Mouse (Mus musculus) limb, embryonic 10.5 days (tissue): Measurements from ENCODE around the gene Pbdc1. TPM values are rescaled to one million over a fixed set of nuclear protein-coding genes. Genes with fewer than 3 reads are reported as not detected.
"Not testable (repeated sequence)": the region's sequence is repeated elsewhere in the genome, so short reads cannot be mapped to it uniquely, and the experiment has no call there.

Experiments
- DNase-seq: peaks from one replicate; pipeline ENCODE4 v3.0.0-alpha.2; 2017; ENCODE audit warnings: low spot score
- H3K27ac ChIP-seq: fragments of 300-500 bp; sonication (generic); 2 replicates; pipeline ENCODE4 v1.5.1; 2016; ENCODE audit warnings: mild to moderate bottlenecking
- H3K27me3 ChIP-seq: fragments of 300-500 bp; sonication (generic); 2 replicates; pipeline ENCODE4 v1.6.1; 2016; ENCODE audit warnings: low read depth, mild to moderate bottlenecking; ENCODE audit not compliant: poor library complexity, severe bottlenecking
- H3K36me3 ChIP-seq: fragments of 300-500 bp; sonication (generic); 2 replicates; pipeline ENCODE4 v1.6.1; 2016; ENCODE audit warnings: mild to moderate bottlenecking, moderate library complexity
- H3K4me1 ChIP-seq: fragments of 300-500 bp; sonication (generic); 2 replicates; pipeline ENCODE4 v1.6.1; 2016
- H3K4me3 ChIP-seq: fragments of 300-500 bp; sonication (generic); 2 replicates; pipeline ENCODE4 v1.5.1; 2016; ENCODE audit warnings: mild to moderate bottlenecking, moderate library complexity
- H3K9me3 ChIP-seq: fragments of 300-500 bp; sonication (generic); replicated peaks from 2 replicates; pipeline ENCODE4 v1.6.1; 2016; ENCODE audit warnings: mild to moderate bottlenecking
- WGBS: fragments of 180-500 bp; shearing (Covaris S2); methylation state at CpG from one replicate; pipeline ENCODE4 v1.1.7; 2016; 5-methylcytosine and 5-hydroxymethylcytosine counted together
- polyA plus RNA-seq: library from polyadenylated mRNA; unstranded; fragments of >200 nt; fragmentation: Nextera tagmentation; extraction: Ambion mirVana; gene quantifications from 2 replicates; pipeline ENCODE4 v1.2.1, GENCODE M21; 2016

The Pbdc1 gene
- polyA plus RNA-seq: 89.4 and 92.1 TPM in 2 replicates

GRCm38 (mm10) chrX:105079615-105080092, at the start of gene Pbdc1:
TSS of gene Pbdc1 (plus strand) at chrX:105079756.
- H3K27ac ChIP-seq: peak within 1 kb of the TSS; percentile 79
- no peaks in the 10 kb centered on the region for H3K27me3 ChIP-seq
- WGBS: 3% methylated on average over 35 of the region's 35 CpGs

GRCm38 (mm10) chrX:105037666-105038065, 41.9 kb upstream of the Pbdc1 start:
- WGBS: 92% methylated on average over 3 of the region's 3 CpGs
- Histone ChIP-seq H3K4me3 (no peak overlapping the region), H3K27me3 (peaks cover under 1% of the 10 kb centered on the region; the same call in 1 of the 2 replicates), H3K9me3 (no peaks in the 10 kb centered on the region), H3K36me3 (peaks cover 26% of the 10 kb centered on the region), H3K27ac (no peak overlapping the region), H3K4me1 (no peaks in the 10 kb centered on the region)
- no peak for DNase-seq

More at GRCm38 (mm10) chrX:105079615-105080092, at the start of gene Pbdc1:
- no peaks in the 10 kb centered on the region for H3K9me3 ChIP-seq
- peaks cover 33% of the 10 kb centered on the region for H3K36me3 ChIP-seq
- H3K4me1 ChIP-seq: peaks cover 4% of the 10 kb centered on the region; the same call in 1 of the 2 replicates
- peak within 1 kb of the TSS; percentile 62 for H3K4me3 ChIP-seq
- peak; percentile 91 for DNase-seq

DNA sequence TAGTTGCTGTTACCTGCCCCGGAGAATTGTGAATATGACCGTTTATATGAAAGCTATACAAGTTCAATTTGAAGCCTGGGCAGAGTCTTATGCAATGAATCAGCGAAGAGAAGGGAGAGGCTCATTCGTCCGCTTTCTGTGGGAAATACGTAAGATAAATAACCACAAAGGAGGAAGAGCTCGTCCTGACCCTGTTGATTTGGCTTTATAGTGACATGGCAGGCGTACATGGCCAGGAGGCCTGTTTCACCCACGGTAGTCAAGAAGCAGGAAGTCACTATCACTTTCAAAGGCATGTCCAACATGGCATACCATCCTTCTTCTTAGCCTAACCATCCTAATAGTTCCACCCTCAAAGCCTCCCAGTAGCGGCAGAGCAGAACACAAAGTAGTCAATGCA, 15.3 kb upstream of the Pbdc1 start:
- H3K4me1 ChIP-seq: peaks cover 4% of the 10 kb centered on the region; the same call in 1 of the 2 replicates
- no peak overlapping the region for H3K27ac ChIP-seq
- no peak overlapping the region for H3K4me3 ChIP-seq
- H3K9me3 ChIP-seq: no peaks in the 10 kb centered on the region
- H3K27me3 ChIP-seq: peaks cover 9% of the 10 kb centered on the region; the same call in 1 of the 2 replicates
- DNase-seq: no peak
- peaks cover 91% of the 10 kb centered on the region for H3K36me3 ChIP-seq
- WGBS: 95% methylated on average over 10 of the region's 10 CpGs

- Histone ChIP-seq H3K4me3 (no peak overlapping the region), H3K27ac (no peak overlapping the region), H3K9me3 (no peaks in the 10 kb centered on the region), H3K36me3 (peaks cover 86% of the 10 kb centered on the region), H3K4me1 (peaks cover 4% of the 10 kb centered on the region; the same call in 1 of the 2 replicates), H3K27me3 (0 out of 2 replicates have a peak, but pooled peaks cover 6% of the 10 kb centered on the region)
- WGBS: 88% methylated on average over 4 of the region's 4 CpGs
- no peak for DNase-seq
These were observed 14.8 kb upstream of the Pbdc1 start for GRCm38 (mm10) chrX:105064801-105065200.

DNA sequence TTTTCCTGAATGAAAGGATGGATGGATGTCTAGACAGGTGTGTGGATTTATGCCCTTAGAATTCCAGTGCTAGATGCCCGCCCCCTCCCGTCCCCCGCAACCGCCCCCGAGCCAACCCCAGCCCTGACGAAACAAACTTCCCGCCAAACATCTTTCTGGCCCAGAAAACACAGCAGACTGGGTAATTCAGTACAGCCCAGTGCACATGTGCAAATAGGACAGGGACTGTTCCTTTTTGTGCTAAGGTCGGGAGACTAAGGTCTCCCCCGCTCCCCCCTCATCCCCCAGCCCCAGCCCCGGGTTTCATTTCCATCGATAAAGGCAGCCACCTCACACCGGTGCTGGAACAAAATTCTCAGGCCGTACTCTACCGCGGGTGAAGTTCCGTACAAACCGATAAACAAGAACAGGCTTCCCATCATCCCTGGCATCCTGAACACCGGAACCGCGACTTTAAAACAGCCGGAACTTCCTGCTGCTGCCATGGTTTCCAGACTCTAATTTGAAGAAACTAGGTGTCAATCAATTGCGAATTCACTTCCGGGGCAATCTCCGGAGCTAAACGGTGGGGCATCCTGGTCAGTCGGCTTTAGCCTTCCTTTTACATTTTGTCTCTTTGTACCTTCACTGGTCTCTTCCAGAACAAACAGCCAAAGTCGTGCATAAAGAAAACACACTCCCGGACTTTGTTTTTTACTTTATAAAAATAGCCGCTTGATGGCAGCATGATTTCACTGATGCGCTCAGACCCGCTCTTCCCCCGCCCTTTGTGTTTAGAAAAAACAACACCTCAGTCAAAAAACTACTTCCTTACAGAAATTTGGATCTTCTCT, 9.7 kb upstream of the Pbdc1 start:
- Histone ChIP-seq H3K27me3 (no peaks in the 10 kb centered on the region), H3K36me3 (peaks cover 35% of the 10 kb centered on the region), H3K4me1 (peaks cover 4% of the 10 kb centered on the region; the same call in 1 of the 2 replicates), H3K9me3 (no peaks in the 10 kb centered on the region), H3K27ac (peak overlapping the region; percentile 85), H3K4me3 (peak overlapping the region; percentile 68)
- WGBS: under 1% methylated on average over 32 of the region's 32 CpGs
- peak; percentile 75 for DNase-seq

DNA sequence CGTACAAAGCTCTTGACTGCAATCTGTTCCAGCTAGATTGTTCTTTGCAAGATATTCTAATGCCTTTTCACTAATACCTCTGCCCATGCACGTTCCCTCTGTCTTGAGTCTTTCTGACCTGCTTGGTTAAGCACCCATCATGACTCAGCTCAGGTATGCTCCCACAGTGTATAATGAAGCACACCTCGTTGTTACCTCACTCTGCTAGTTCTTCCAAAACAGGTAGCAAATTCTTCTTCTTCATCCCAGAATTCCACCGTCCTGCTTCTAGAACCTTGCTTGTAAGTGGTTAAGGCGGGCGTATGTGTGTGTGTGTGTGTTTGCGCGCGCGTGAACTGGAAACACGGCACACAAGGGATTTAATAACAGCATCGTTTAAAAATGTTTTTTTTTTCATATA, 405 bp upstream of the Pbdc1 start:
- H3K27me3 ChIP-seq: no peaks in the 10 kb centered on the region
- 1% methylated on average over 12 of the region's 12 CpGs for WGBS
- H3K4me1 ChIP-seq: peaks cover 4% of the 10 kb centered on the region; the same call in 1 of the 2 replicates
- no peaks in the 10 kb centered on the region for H3K9me3 ChIP-seq
- peak overlapping the region; percentile 72 for H3K27ac ChIP-seq
- peak; percentile 30 for DNase-seq
- H3K36me3 ChIP-seq: peaks cover 29% of the 10 kb centered on the region
- H3K4me3 ChIP-seq: peak overlapping the region; percentile 62

DNA sequence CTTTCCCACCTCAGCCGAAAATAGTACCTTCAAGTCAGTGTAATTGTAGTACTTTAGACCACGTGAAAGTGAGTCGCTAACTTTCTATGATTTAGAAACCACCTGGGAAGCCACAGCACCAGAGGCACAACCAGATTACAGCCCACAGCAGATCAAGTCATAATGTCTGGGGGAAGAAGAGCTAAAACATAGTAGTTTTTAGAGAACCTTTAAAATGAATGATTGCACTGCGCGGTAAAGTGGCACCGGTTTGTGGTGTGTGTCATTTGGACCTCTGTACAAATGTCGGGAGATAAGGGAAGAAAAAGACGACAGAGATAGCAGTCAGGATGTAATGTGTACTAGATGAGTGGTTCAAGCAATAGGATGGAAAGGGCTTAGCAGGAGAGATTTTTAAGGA, 540 bp downstream of the Pbdc1 start:
- Histone ChIP-seq H3K27ac (peak overlapping the region; percentile 79; the same call in 1 of the 2 replicates), H3K4me1 (peaks cover 4% of the 10 kb centered on the region; the same call in 1 of the 2 replicates), H3K4me3 (peak overlapping the region; percentile 62), H3K9me3 (no peaks in the 10 kb centered on the region), H3K27me3 (0 out of 2 replicates have a peak, but pooled peaks cover under 1% of the 10 kb centered on the region), H3K36me3 (peaks cover 38% of the 10 kb centered on the region)
- DNase-seq: no peak
- WGBS: 5% methylated on average over 8 of the region's 8 CpGs

GRCm38 (mm10) chrX:105083013-105083412, 3.5 kb downstream of the Pbdc1 start:
- 94% methylated on average over 7 of the region's 7 CpGs for WGBS
- H3K4me3 ChIP-seq, H3K4me1 ChIP-seq, H3K9me3 ChIP-seq, DNase-seq, H3K27ac ChIP-seq: not testable (repeated sequence)
- Histone ChIP-seq H3K36me3 (peaks cover 56% of the 10 kb centered on the region), H3K27me3 (peaks cover 14% of the 10 kb centered on the region)

DNA sequence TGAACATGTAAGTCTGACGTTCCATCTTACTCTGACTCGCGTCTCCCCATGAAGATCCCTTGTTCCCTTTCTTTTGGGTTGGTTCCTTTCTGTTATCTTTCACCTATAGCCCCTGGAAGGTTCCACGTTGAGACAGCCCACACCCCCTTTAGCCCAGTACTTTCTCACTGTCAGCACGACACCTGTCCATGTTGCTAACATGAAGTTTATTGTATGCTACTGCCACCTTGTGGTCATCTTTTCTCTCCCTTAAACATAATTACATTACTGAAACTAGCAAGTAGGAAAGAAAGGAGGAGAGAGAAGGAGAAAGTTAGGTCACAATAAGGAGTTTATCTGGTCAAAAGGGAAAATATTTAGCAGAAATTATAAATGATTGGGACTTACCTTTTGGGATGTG, 24.6 kb downstream of the Pbdc1 start:
- peaks cover 8% of the 10 kb centered on the region for H3K36me3 ChIP-seq
- WGBS: 51% methylated on average over 5 of the region's 5 CpGs
- DNase-seq: no peak
- no peak overlapping the region for H3K4me3 ChIP-seq
- H3K9me3 ChIP-seq: no peaks in the 10 kb centered on the region
- H3K4me1 ChIP-seq: no peaks in the 10 kb centered on the region
- peaks cover 21% of the 10 kb centered on the region; the same call in 1 of the 2 replicates for H3K27me3 ChIP-seq
- no peak overlapping the region for H3K27ac ChIP-seq

GRCm38 (mm10) chrX:105114994-105115393, 35.4 kb downstream of the Pbdc1 start:
- no peak overlapping the region for H3K27ac ChIP-seq
- peaks cover 31% of the 10 kb centered on the region for H3K27me3 ChIP-seq
- H3K4me3 ChIP-seq: no peak overlapping the region
- H3K36me3 ChIP-seq: no peaks in the 10 kb centered on the region
- DNase-seq: no peak
- 88% methylated on average over 2 of the region's 2 CpGs for WGBS
- no peaks in the 10 kb centered on the region for H3K9me3 ChIP-seq
- no peaks in the 10 kb centered on the region for H3K4me1 ChIP-seq

GRCm38 (mm10) chrX:105120275-105121226, 41.0 kb downstream of the Pbdc1 start, which contains the start of gene Magee1:
TSS of gene Magee1 (plus strand) at chrX:105120378.
- H3K27me3 ChIP-seq: peaks cover 73% of the 10 kb centered on the region
- peak within 1 kb of the TSS; percentile 62; the same call in 1 of the 2 replicates for H3K27ac ChIP-seq
- 11% methylated on average over 60 of the region's 65 CpGs for WGBS
- DNase-seq: peak; percentile 71
- H3K36me3 ChIP-seq: 0 out of 2 replicates have a peak, but pooled peaks cover 6% of the 10 kb centered on the region
- no peaks in the 10 kb centered on the region for H3K4me1 ChIP-seq
- no peaks in the 10 kb centered on the region for H3K9me3 ChIP-seq
- H3K4me3 ChIP-seq: peak within 1 kb of the TSS; percentile 62

DNA sequence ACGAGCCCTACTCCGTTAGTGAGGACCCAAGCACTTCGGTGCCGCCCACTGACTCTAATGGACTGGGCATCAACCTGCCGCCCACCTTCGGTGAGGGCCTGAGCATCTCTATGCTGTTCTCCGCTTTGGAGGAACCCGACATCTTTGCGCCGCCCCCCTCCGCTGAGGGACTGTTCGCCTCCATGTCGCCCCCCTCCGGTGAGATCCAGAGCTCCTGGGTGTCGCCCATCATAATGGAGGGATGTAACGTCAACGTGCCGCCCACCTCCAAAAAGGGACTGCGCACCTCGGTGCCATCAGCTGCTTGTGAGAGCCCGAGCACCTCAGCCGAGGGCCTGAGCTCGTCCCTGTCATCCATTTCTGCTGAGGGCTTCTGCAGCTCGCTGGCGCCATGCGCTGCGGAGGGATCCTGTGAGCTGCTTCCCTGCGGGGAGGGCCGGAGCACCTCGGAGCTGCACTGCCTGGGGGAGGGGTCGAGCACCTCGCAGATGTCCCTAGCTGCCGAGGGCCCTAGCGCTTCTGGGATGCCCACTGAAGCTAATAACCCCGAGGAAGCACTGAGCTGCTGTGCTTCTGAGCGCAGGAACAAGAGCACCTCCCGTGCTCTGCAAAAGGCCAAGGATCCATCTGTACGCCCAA, 41.8 kb downstream of the Pbdc1 start:
- Histone ChIP-seq H3K9me3 (no peaks in the 10 kb centered on the region), H3K27ac (peak overlapping the region; percentile 62; the same call in 1 of the 2 replicates), H3K27me3 (peaks cover 81% of the 10 kb centered on the region), H3K36me3 (0 out of 2 replicates have a peak, but pooled peaks cover 6% of the 10 kb centered on the region), H3K4me1 (no peaks in the 10 kb centered on the region), H3K4me3 (peak overlapping the region; percentile 62)
- 10% methylated on average over 36 of the region's 38 CpGs for WGBS
- peak; percentile 65 for DNase-seq
